Mouse (Mus musculus) stomach, embryonic 16.5 days (tissue): ENCODE data around the gene Erv3. TPM values are rescaled to one million over a fixed set of nuclear protein-coding genes. Genes with fewer than 3 reads are reported as not detected.

Source experiments
- ATAC-seq: fragments of 200-750 bp; cut with Nextera tagmentation; 2 replicates; pipeline ENCODE4 v1.8.0; 2017; ENCODE audit warnings: moderate number of reproducible peaks, moderate TSS enrichment; ENCODE audit not compliant: insufficient read depth, low FRiP score
- H3K27ac ChIP-seq: fragments of 300-500 bp; sonication (generic); 2 replicates; pipeline ENCODE4 v1.5.1; 2014; ENCODE audit warnings: low read length
- H3K27me3 ChIP-seq: fragments of 300-500 bp; sonication (generic); 2 replicates; pipeline ENCODE4 v1.6.1; 2014; ENCODE audit warnings: low read length, control low read depth, mixed read lengths; ENCODE audit not compliant: control insufficient read depth, insufficient read depth
- H3K36me3 ChIP-seq: fragments of 300-500 bp; sonication (generic); 2 replicates; pipeline ENCODE4 v1.6.1; 2014; ENCODE audit warnings: low read length; ENCODE audit not compliant: control insufficient read depth, insufficient read depth
- H3K4me1 ChIP-seq: fragments of 300-500 bp; sonication (generic); 2 replicates; pipeline ENCODE4 v1.6.1; 2014; ENCODE audit warnings: low read length, control low read depth, mixed read lengths; ENCODE audit not compliant: control insufficient read depth, insufficient read depth
- H3K4me2 ChIP-seq: fragments of 300-500 bp; sonication (generic); 2 replicates; pipeline ENCODE4 v1.6.1; 2014; ENCODE audit warnings: low read depth, low read length, mixed read lengths
- H3K4me3 ChIP-seq: fragments of 300-500 bp; sonication (generic); replicated peaks from 2 replicates; pipeline ENCODE4 v1.5.1; 2014; ENCODE audit warnings: mild to moderate bottlenecking, low read length
- H3K9ac ChIP-seq: fragments of 300-500 bp; sonication (generic); 2 replicates; pipeline ENCODE4 v1.6.1; 2014; ENCODE audit warnings: low read length
- H3K9me3 ChIP-seq: fragments of 300-500 bp; sonication (generic); replicated peaks from 2 replicates; pipeline ENCODE4 v1.6.1; 2016; ENCODE audit warnings: low read length, control low read depth; ENCODE audit not compliant: control insufficient read depth
- WGBS: fragments of 180-500 bp; shearing (Covaris S2); extraction: QIAGEN DNeasy Blood & Tissue Kit; methylation state at CpG from one replicate; pipeline ENCODE4 v1.1.7; 2014; 5-methylcytosine and 5-hydroxymethylcytosine counted together
- polyA plus RNA-seq: library from polyadenylated mRNA; unstranded; fragments of >200 nt; fragmentation: Nextera tagmentation; extraction: Ambion mirVana; gene quantifications from 2 replicates; pipeline ENCODE4 v1.2.1, GENCODE M21; 2015

Gene Erv3
- polyA plus RNA-seq, 1 experiment from 2014 or later = not detected

DNA sequence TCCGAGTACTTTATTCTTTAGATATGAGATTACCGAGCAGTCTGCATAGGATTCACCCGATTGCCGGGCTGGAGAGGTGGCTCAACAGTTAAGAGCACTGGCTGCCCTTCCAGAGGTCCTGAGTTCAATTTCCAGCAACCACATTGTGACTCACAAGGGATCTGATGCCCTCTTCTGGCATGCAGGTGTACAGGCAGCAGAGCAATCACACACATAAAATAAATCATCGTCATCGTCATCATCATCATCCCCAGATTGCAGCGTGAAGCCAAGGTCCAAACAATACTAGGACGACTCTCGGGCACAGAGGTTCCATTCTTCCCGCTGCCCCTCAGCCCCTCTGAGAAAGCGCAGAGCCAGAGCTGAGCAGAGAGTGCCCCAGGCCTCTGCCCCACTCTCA, 51.9 kb downstream of the Erv3 start:
- no peak overlapping the region for H3K4me3 ChIP-seq
- no peak overlapping the region for H3K9ac ChIP-seq
- no peaks in the 10 kb centered on the region for H3K36me3 ChIP-seq
- 67% methylated on average over 11 of the region's 11 CpGs for WGBS
- H3K9me3 ChIP-seq = no peaks in the 10 kb centered on the region
- no peaks in the 10 kb centered on the region for H3K27me3 ChIP-seq
- ATAC-seq = no peak
- no peak overlapping the region for H3K27ac ChIP-seq
- no peak overlapping the region for H3K4me2 ChIP-seq
- H3K4me1 ChIP-seq = peaks cover 4% of the 10 kb centered on the region; the same call in 1 of the 2 replicates

DNA sequence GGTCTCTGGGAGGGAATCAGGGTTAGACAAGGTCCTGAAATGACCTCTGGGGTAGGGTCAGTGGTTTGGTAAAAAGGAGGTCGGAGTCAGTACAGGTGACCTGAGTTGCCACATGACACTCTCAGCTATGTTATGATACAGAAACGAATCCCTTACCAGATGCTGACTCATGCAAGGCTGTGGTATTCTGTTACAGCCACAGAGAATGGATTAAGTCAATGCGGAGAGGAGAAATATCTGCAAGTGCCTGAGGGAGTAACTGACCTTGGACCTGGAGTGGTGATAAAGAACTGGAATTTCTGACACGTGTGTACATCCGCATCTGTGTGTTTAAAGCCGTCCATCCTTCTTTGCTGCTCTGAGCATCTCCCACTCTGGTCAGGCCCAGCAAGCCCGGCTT, 52.7 kb downstream of the Erv3 start:
- H3K9ac ChIP-seq = no peak overlapping the region
- peaks cover 4% of the 10 kb centered on the region; the same call in 1 of the 2 replicates for H3K4me1 ChIP-seq
- ATAC-seq = no peak
- no peaks in the 10 kb centered on the region for H3K36me3 ChIP-seq
- H3K27ac ChIP-seq = no peak overlapping the region
- H3K27me3 ChIP-seq = no peaks in the 10 kb centered on the region
- no peak overlapping the region for H3K4me3 ChIP-seq
- no peaks in the 10 kb centered on the region for H3K9me3 ChIP-seq
- no peak overlapping the region for H3K4me2 ChIP-seq
- WGBS = 47% methylated on average over 7 of the region's 7 CpGs

DNA sequence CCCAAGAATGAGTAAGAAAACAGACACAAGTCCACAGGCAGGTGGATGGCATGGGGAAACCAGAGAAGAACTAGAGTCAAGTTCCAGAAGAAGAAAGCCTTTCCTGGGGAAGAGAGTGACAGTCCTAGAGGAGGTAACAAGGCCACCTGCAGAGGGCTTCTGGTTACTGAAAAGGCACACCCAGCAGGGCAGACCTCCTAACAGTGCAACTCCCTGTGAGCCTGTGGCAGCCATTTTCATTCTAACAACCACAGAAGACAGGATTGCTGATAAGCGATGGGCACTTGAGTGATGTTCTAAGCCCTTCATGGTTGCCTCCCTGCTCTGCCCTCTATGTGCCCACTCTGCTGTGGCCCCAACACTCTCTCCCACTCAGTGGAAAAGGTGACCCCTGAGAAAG, 54.2 kb downstream of the Erv3 start:
- Histone ChIP-seq H3K27ac (no peak overlapping the region), H3K4me3 (no peak overlapping the region), H3K9ac (no peak overlapping the region), H3K9me3 (no peaks in the 10 kb centered on the region), H3K36me3 (no peaks in the 10 kb centered on the region), H3K4me1 (peaks cover 4% of the 10 kb centered on the region; the same call in 1 of the 2 replicates), H3K4me2 (no peak overlapping the region), H3K27me3 (no peaks in the 10 kb centered on the region)
- 76% methylated on average over 1 of the region's 1 CpGs for WGBS
- no peak for ATAC-seq

GRCm38 (mm10) chr2:131803801-131804200, 55.7 kb downstream of the Erv3 start:
- H3K9ac ChIP-seq = no peak overlapping the region
- H3K36me3 ChIP-seq = no peaks in the 10 kb centered on the region
- peaks cover under 1% of the 10 kb centered on the region; the same call in 1 of the 2 replicates for H3K4me1 ChIP-seq
- H3K4me2 ChIP-seq = no peak overlapping the region
- ATAC-seq = no peak
- no peak overlapping the region for H3K27ac ChIP-seq
- no peaks in the 10 kb centered on the region for H3K9me3 ChIP-seq
- 57% methylated on average over 3 of the region's 3 CpGs for WGBS
- no peak overlapping the region for H3K4me3 ChIP-seq
- H3K27me3 ChIP-seq = no peaks in the 10 kb centered on the region

Other genes starting within 250 kb of the Erv3 start
- 70.4 and 73.5 TPM in 2 replicates for gene Prnp, start 50.2 kb upstream of the Erv3 start, polyA plus RNA-seq
- gene Prn, start 50.2 kb upstream of the Erv3 start, polyA plus RNA-seq = 0.37 TPM in 1 of 2 replicates, not detected in the other
- 39.3 and 44.0 TPM in 2 replicates for gene Prnd, start 91.1 kb upstream of the Erv3 start, polyA plus RNA-seq
- 13.4 and 16.4 TPM in 2 replicates for gene Rassf2, start 170.5 kb upstream of the Erv3 start, polyA plus RNA-seq